Mouse (Mus musculus) MEL (cell line): ENCODE data around the gene Mtcl1. TPM values are rescaled to one million over a fixed set of nuclear protein-coding genes. Genes with fewer than 3 reads are reported as not detected.

ENCODE experiments used
- DNase-seq: peaks from one replicate; pipeline ENCODE4 v3.0.0; 2011; ENCODE audit warnings: low read depth, low spot score
- H3K27ac ChIP-seq: 2 replicates; pipeline ENCODE4 v1.5.1; 2012; ENCODE audit warnings: low read depth, mild to moderate bottlenecking, control low read depth, low read length, moderate library complexity; ENCODE audit not compliant: control insufficient read depth
- H3K27me3 ChIP-seq, 2 experiments: fragments of 150-350 bp in 1 of 2; sonication (generic) in 1 of 2; 2 replicates each; pipeline ENCODE4 v1.6.1; 2012; ENCODE audit warnings: low read length in 2 of 2, mild to moderate bottlenecking in 2 of 2, improper control_type of control experiment in 1 of 2, moderate library complexity in 1 of 2; ENCODE audit not compliant: insufficient read depth in 2 of 2, control insufficient read depth in 1 of 2
- H3K36me3 ChIP-seq, 2 experiments: 2 replicates each; pipeline ENCODE4 v1.6.1; 2012 to 2014; ENCODE audit warnings: low read length in 2 of 2, improper control_type of control experiment in 1 of 2, inconsistent platforms in 1 of 2, mild to moderate bottlenecking in 1 of 2; ENCODE audit not compliant: insufficient read depth in 2 of 2, control insufficient read depth in 1 of 2
- H3K4me1 ChIP-seq, 2 experiments: fragments of 150-350 bp in 1 of 2; sonication (generic) in 1 of 2; 2 replicates each; pipeline ENCODE4 v1.6.1; 2012; ENCODE audit warnings: low read length in 2 of 2, improper control_type of control experiment in 1 of 2, mild to moderate bottlenecking in 1 of 2; ENCODE audit not compliant: insufficient read depth in 2 of 2, control insufficient read depth in 1 of 2
- H3K4me3 ChIP-seq, 2 experiments: fragments of 150-350 bp in 1 of 2; sonication (generic) in 1 of 2; 2 replicates each; pipeline ENCODE4 v1.5.1; 2012; ENCODE audit warnings: low read depth in 2 of 2, low read length in 2 of 2, mild to moderate bottlenecking in 2 of 2, moderate library complexity in 2 of 2, control low read depth in 1 of 2, improper control_type of control experiment in 1 of 2; ENCODE audit not compliant: control insufficient read depth in 1 of 2, insufficient read depth in 1 of 2
- H3K79me2 ChIP-seq: 2 replicates; pipeline ENCODE4 v1.6.1; 2012; ENCODE audit warnings: mild to moderate bottlenecking, low read length, moderate library complexity; ENCODE audit not compliant: control insufficient read depth, poor library complexity, insufficient read depth
- H3K9ac ChIP-seq: 2 replicates; pipeline ENCODE4 v1.6.1; 2012; ENCODE audit warnings: low read depth, mild to moderate bottlenecking, control low read depth, low read length, moderate library complexity; ENCODE audit not compliant: control insufficient read depth, poor library complexity, severe bottlenecking
- H3K9me3 ChIP-seq: fragments of 150-350 bp; sonication (generic); replicated peaks from 2 replicates; pipeline ENCODE4 v1.6.1; 2012; ENCODE audit warnings: mild to moderate bottlenecking, low read length, improper control_type of control experiment, moderate library complexity; ENCODE audit not compliant: insufficient read depth
- CHD2 ChIP-seq: IDR thresholded peaks from 2 replicates; pipeline ENCODE4 v1.6.1; 2011; ENCODE audit warnings: low read length, improper control_type of control experiment
- CTCF ChIP-seq, 3 experiments: IDR thresholded peaks in 2 of 3; conservative IDR thresholded peaks in 1 of 3; 2 replicates each; pipeline ENCODE4 v1.5.1; 2011 to 2012; ENCODE audit warnings: low read length in 3 of 3, low read depth in 2 of 3, mild to moderate bottlenecking in 2 of 3, improper control_type of control experiment in 1 of 3, inconsistent platforms in 1 of 3, mixed read lengths in 1 of 3, moderate library complexity in 1 of 3; ENCODE audit not compliant: control insufficient read depth in 1 of 3, insufficient read depth in 1 of 3, poor library complexity in 1 of 3, severe bottlenecking in 1 of 3
- ELF1 ChIP-seq: IDR thresholded peaks from 2 replicates; pipeline ENCODE4 v1.6.1; 2014; ENCODE audit warnings: low read depth, mild to moderate bottlenecking, inconsistent platforms, low read length, improper control_type of control experiment, moderate library complexity
- EP300 ChIP-seq, 2 experiments: IDR thresholded peaks; 2 replicates each; pipeline ENCODE4 v1.6.1; 2011; ENCODE audit warnings: improper control_type of control experiment in 2 of 2, low read length in 2 of 2, low read depth in 1 of 2, mild to moderate bottlenecking in 1 of 2
- ETS1 ChIP-seq: IDR thresholded peaks from 2 replicates; pipeline ENCODE4 v1.6.1; 2012; ENCODE audit warnings: low read depth, mild to moderate bottlenecking, inconsistent platforms, low read length, improper control_type of control experiment, moderate library complexity
- GATA1 ChIP-seq: IDR thresholded peaks from 2 replicates; pipeline ENCODE4 v1.6.1; 2011; ENCODE audit warnings: low read depth, low read length, improper control_type of control experiment
- HCFC1 ChIP-seq: IDR thresholded peaks from 2 replicates; pipeline ENCODE4 v1.6.1; 2012; ENCODE audit warnings: low read depth, mild to moderate bottlenecking, inconsistent platforms, low read length, improper control_type of control experiment, moderate library complexity
- JUND ChIP-seq: IDR thresholded peaks from 2 replicates; pipeline ENCODE4 v1.6.1; 2011; ENCODE audit warnings: low read depth, mild to moderate bottlenecking, improper control_type of control experiment, low read length
- MAFK ChIP-seq: IDR thresholded peaks from 2 replicates; pipeline ENCODE4 v1.6.1; 2011; ENCODE audit warnings: low read depth, mild to moderate bottlenecking, low read length, improper control_type of control experiment, borderline replicate concordance
- MEF2A ChIP-seq: IDR thresholded peaks from 2 replicates; pipeline ENCODE4 v1.6.1; 2014; ENCODE audit warnings: low read depth, mild to moderate bottlenecking, inconsistent platforms, low read length, improper control_type of control experiment; ENCODE audit not compliant: poor library complexity, insufficient replicate concordance, severe bottlenecking; ENCODE audit errors: extremely low read depth
- MYB ChIP-seq: IDR thresholded peaks from 2 replicates; pipeline ENCODE4 v1.6.1; 2011; ENCODE audit warnings: mild to moderate bottlenecking, low read depth, low read length, improper control_type of control experiment
- NELFE ChIP-seq: IDR thresholded peaks from 2 replicates; pipeline ENCODE4 v1.6.1; 2011; ENCODE audit warnings: low read depth, low read length, improper control_type of control experiment
- POLR2A ChIP-seq, 2 experiments: IDR thresholded peaks; 2 replicates each; pipeline ENCODE4 v1.6.1; 2011 to 2012; ENCODE audit warnings: low read length in 2 of 2, mild to moderate bottlenecking in 2 of 2, control low read depth in 1 of 2, improper control_type of control experiment in 1 of 2, low read depth in 1 of 2, moderate library complexity in 1 of 2; ENCODE audit not compliant: control insufficient read depth in 1 of 2, insufficient read depth in 1 of 2, poor library complexity in 1 of 2
- POLR2AphosphoS5 ChIP-seq: IDR thresholded peaks from 2 replicates; pipeline ENCODE4 v1.6.1; 2012; ENCODE audit warnings: low read depth, borderline replicate concordance, mild to moderate bottlenecking, inconsistent platforms, low read length, moderate library complexity, mixed read lengths
- RAD21 ChIP-seq: IDR thresholded peaks from 2 replicates; pipeline ENCODE4 v1.6.1; 2011; ENCODE audit warnings: mild to moderate bottlenecking, low read depth, low read length, improper control_type of control experiment
- RCOR1 ChIP-seq: IDR thresholded peaks from 2 replicates; pipeline ENCODE4 v1.6.1; 2012; ENCODE audit warnings: low read depth, mild to moderate bottlenecking, inconsistent platforms, low read length, improper control_type of control experiment
- SMC3 ChIP-seq: IDR thresholded peaks from 2 replicates; pipeline ENCODE4 v1.6.1; 2011; ENCODE audit warnings: low read depth, low read length, improper control_type of control experiment
- TAL1 ChIP-seq: IDR thresholded peaks from 2 replicates; pipeline ENCODE4 v1.6.1; 2012; ENCODE audit warnings: mild to moderate bottlenecking, inconsistent platforms, low read length, moderate library complexity, mixed read lengths
- UBTF ChIP-seq: IDR thresholded peaks from 2 replicates; pipeline ENCODE4 v1.6.1; 2012; ENCODE audit warnings: low read depth, mild to moderate bottlenecking, inconsistent platforms, low read length, improper control_type of control experiment, moderate library complexity, borderline replicate concordance; ENCODE audit not compliant: insufficient read depth
- USF1 ChIP-seq: IDR thresholded peaks from 2 replicates; pipeline ENCODE4 v1.6.1; 2014; ENCODE audit warnings: low read depth, mild to moderate bottlenecking, inconsistent platforms, low read length, improper control_type of control experiment, moderate library complexity
- ZC3H11A ChIP-seq: IDR thresholded peaks from 2 replicates; pipeline ENCODE4 v1.6.1; 2012; ENCODE audit warnings: low read depth, mild to moderate bottlenecking, inconsistent platforms, low read length, improper control_type of control experiment
- ZKSCAN1 ChIP-seq: IDR thresholded peaks from 2 replicates; pipeline ENCODE4 v1.6.1; 2012; ENCODE audit warnings: low read depth, mild to moderate bottlenecking, inconsistent platforms, low read length, improper control_type of control experiment, moderate library complexity
- ZNF384 ChIP-seq: IDR thresholded peaks from 2 replicates; pipeline ENCODE4 v1.6.1; 2012; ENCODE audit warnings: low read depth, mild to moderate bottlenecking, inconsistent platforms, low read length, improper control_type of control experiment
- polyA plus RNA-seq, 2 experiments: library from polyadenylated mRNA; stranded (reverse) in 1 of 2; unstranded in 1 of 2; fragments of >175 nt in 1 of 2; fragments of >200 nt in 1 of 2; gene quantifications; 2 replicates each; pipeline versions ENCODE4 v1.2.1 to v1.2.4; 2012; ENCODE audit warnings: low replicate concordance in 2 of 2, low read depth in 1 of 2; ENCODE audit not compliant: insufficient read length in 2 of 2, insufficient read depth in 1 of 2, missing spikeins in 1 of 2
- total RNA-seq: library from RNA; depleted of rRNA; stranded (reverse); fragments of 300-350 nt; gene quantifications from 2 replicates; pipeline ENCODE4 v1.2.3, GENCODE M21; 2012

Gene Mtcl1
- total and polyA plus RNA-seq, 3 experiments = not detected

DNA sequence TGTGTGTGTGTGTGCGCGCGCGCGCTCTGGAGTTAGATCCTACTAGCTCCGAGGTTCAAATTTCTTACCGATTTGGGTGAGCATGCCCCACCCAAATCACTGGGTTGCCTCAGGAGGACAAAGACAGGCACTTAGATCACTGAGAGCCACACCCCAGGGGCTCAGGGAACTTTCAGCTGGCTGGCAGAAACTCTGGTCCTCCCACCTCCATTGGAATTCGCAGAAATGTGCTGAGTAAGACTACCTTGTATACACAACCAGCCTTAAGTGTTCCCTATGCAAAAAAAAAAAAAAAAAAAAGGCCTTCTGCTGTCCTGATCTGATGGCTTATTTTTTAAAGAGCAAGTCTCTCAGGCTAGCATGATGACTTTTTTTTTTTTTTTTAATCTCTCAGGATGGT, 30.1 kb downstream of the Mtcl1 start:
- Histone ChIP-seq H3K9ac (no peak overlapping the region), H3K36me3 (no peaks in the 10 kb centered on the region), H3K4me1 (no peaks in the 10 kb centered on the region), H3K27ac (no peak overlapping the region), H3K27me3 (no peaks in the 10 kb centered on the region), H3K9me3 (no peaks in the 10 kb centered on the region), H3K4me3 (no peak overlapping the region), H3K79me2 (no peaks in the 10 kb centered on the region)
- no peak for DNase-seq
- TF ChIP-seq HCFC1 (no peak), RAD21 (no peak), ETS1 (no peak), ZC3H11A (no peak), CTCF (IDR thresholded peaks at IDR 0.05 in 2 of 3, conservative IDR thresholded peaks at IDR 0.05 in 1 of 3; ENCODE audit: control insufficient read depth in 1 of 3, insufficient read depth in 1 of 3, low read depth in 2 of 3, low read length in 3 of 3, poor library complexity in 1 of 3, severe bottlenecking in 1 of 3) (no peak), TAL1 (no peak), JUND (no peak), GATA1 (no peak), CHD2 (no peak), MEF2A (no peak), ZNF384 (no peak), USF1 (no peak), EP300 (IDR thresholded peaks at IDR 0.05; ENCODE audit: low read depth in 1 of 2, low read length in 2 of 2) (no peak), POLR2AphosphoS5 (no peak), ELF1 (no peak), MYB (no peak), UBTF (no peak), RCOR1 (no peak), ZKSCAN1 (no peak), NELFE (no peak)

DNA sequence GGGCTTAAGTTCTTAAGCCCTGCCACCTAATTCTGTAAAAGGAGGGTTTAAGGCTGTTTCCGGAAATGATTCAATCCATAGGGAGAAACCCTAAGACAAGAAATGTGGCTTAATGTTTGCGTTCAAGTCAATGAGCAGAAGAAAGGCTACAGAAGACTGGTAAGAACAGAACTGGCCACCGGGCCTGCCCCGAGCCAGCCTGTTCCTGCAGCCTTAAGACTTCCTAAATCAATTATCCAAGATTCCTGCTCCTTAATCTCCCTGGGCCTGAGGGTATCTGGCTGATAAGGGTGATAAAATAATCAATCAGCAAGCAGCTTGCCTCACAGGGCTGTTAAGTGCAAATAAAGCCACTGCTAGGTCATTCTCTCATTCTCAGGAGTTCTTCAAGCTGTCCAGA, 31.8 kb downstream of the Mtcl1 start:
- DNase-seq = no peak
- H3K9me3 ChIP-seq = no peaks in the 10 kb centered on the region
- H3K27me3 ChIP-seq = no peaks in the 10 kb centered on the region

More for the DNA sequence above, 31.8 kb downstream of the Mtcl1 start:
- no peaks in the 10 kb centered on the region for H3K4me1 ChIP-seq
- no peaks in the 10 kb centered on the region for H3K79me2 ChIP-seq
- no peak overlapping the region for H3K9ac ChIP-seq
- H3K36me3 ChIP-seq = no peaks in the 10 kb centered on the region
- TF ChIP-seq MAFK (no peak), JUND (no peak), SMC3 (no peak), MEF2A (no peak), ELF1 (no peak), POLR2A (IDR thresholded peaks at IDR 0.05; ENCODE audit: control insufficient read depth in 1 of 2, insufficient read depth in 1 of 2, low read depth in 1 of 2, low read length in 2 of 2, poor library complexity in 1 of 2) (no peak), POLR2AphosphoS5 (no peak)
- no peak overlapping the region for H3K4me3 ChIP-seq
- no peak overlapping the region for H3K27ac ChIP-seq
